30 mouse cellular contexts compared by ENCODE assay signal in genomic region chr2:118293583-118293982, GRCm38 (mm10). TPM values are rescaled to one million over a fixed set of nuclear protein-coding genes. Genes with fewer than 3 reads are reported as not detected.
DNase-seq lines count a peak whose midpoint lies in the region; ATAC-seq and TF ChIP-seq lines count a peak whose summit lies in the region.
"Had no signal": no experiment of that assay in that cellular context is flagged by ENCODE, and none has a peak within 500 bp of the region (broad histone marks: within the 10 kb centered on the region; RNA-seq: fewer than 3 reads in every experiment).

No protein-coding gene starts in this region.

- ATAC-seq in forebrain, embryonic 14.5 days, result no peak
- ATAC-seq in forebrain, postnatal 0 days, result no peak; the same call in 1 of the 2 replicates
- ATAC-seq in hindbrain, embryonic 14.5 days (ENCODE audit: low FRiP score), result no peak
- ATAC-seq in hindbrain, embryonic 11.5 days (ENCODE audit: low FRiP score), result no peak
- no peak for ATAC-seq in midbrain, embryonic 14.5 days (ENCODE audit: low FRiP score, low TSS enrichment)
- no peak for ATAC-seq in heart, embryonic 12.5 days (ENCODE audit: insufficient number of reproducible peaks, low FRiP score)
- ATAC-seq: activated CD4-positive, CD25-positive, alpha-beta regulatory T cell, adult 4 months; hindbrain, postnatal 0 days; inflammation-experienced regulatory T-cells, adult 6 months; intestine, embryonic 16.5 days had no signal

- H3K27me3 ChIP-seq in forebrain, embryonic 14.5 days (replicated peaks; ENCODE audit: control insufficient read depth, insufficient read depth, low read length), result no peaks in the 10 kb centered on the region
- no peaks in the 10 kb centered on the region for H3K27me3 ChIP-seq in forebrain, postnatal 0 days (ENCODE audit: insufficient read depth, low read length)
- no peaks in the 10 kb centered on the region for H3K27me3 ChIP-seq in hindbrain, embryonic 14.5 days (ENCODE audit: control insufficient read depth, insufficient read depth, low read length)
- H3K27me3 ChIP-seq in hindbrain, embryonic 11.5 days (ENCODE audit: control insufficient read depth, insufficient read depth, low read length), result no peaks in the 10 kb centered on the region
- no peaks in the 10 kb centered on the region for H3K27me3 ChIP-seq in midbrain, embryonic 14.5 days (ENCODE audit: control insufficient read depth, insufficient read depth, low read length)
- H3K27me3 ChIP-seq in midbrain, embryonic 10.5 days (ENCODE audit: low read depth, poor library complexity, severe bottlenecking), result no peaks in the 10 kb centered on the region
- H3K27me3 ChIP-seq in heart, embryonic 12.5 days (replicated peaks), result 0 out of 2 replicates have a peak, but pooled peaks cover 3% of the 10 kb centered on the region
- H3K27me3 ChIP-seq: embryonic facial prominence, embryonic 12.5 days; embryonic facial prominence, embryonic 15.5 days; forebrain, embryonic 12.5 days; heart, embryonic 15.5 days had no signal

- DNase-seq in forebrain, embryonic 14.5 days (ENCODE audit: low spot score), result peak; percentile 37
- no peak for DNase-seq in forebrain, postnatal 0 days
- DNase-seq in hindbrain, embryonic 14.5 days (ENCODE audit: low spot score), result no peak
- DNase-seq in hindbrain, embryonic 11.5 days (ENCODE audit: low spot score), result no peak
- peak; percentile 41 for DNase-seq in midbrain, embryonic 14.5 days
- no peak for DNase-seq in midbrain, embryonic 10.5 days (ENCODE audit: low spot score)
- DNase-seq in urinary bladder, adult 18-20 months (ENCODE audit: low spot score in 2 of 2), result no peak
- DNase-seq: adrenal gland, adult 8-10 months; adrenal gland, postnatal 25 days; cerebellum, adult 18-20 months; cerebellum, adult 9-10 months; cerebellum, postnatal 25 days; gastrocnemius, adult 2 months; gastrocnemius, postnatal 14 days; heart, adult 11 months; heart, postnatal 10 days; heart, postnatal 36 days had no signal

- H3K9ac ChIP-seq in forebrain, embryonic 14.5 days (ENCODE audit: low read length), result no peak overlapping the region
- H3K9ac ChIP-seq in forebrain, postnatal 0 days, result no peak overlapping the region
- no peak overlapping the region for H3K9ac ChIP-seq in hindbrain, embryonic 14.5 days
- no peak overlapping the region for H3K9ac ChIP-seq in hindbrain, embryonic 11.5 days (ENCODE audit: low read depth, low read length)
- no peak overlapping the region for H3K9ac ChIP-seq in midbrain, embryonic 14.5 days (replicated peaks; ENCODE audit: low read length)
- H3K9ac ChIP-seq in heart, embryonic 12.5 days, result no peak overlapping the region
- H3K9ac ChIP-seq: embryonic facial prominence, embryonic 12.5 days; embryonic facial prominence, embryonic 15.5 days; forebrain, embryonic 12.5 days; heart, embryonic 15.5 days had no signal

- 0 out of 2 replicates have a peak, but pooled peaks cover 2% of the 10 kb centered on the region for H3K9me3 ChIP-seq in forebrain, embryonic 14.5 days (replicated peaks; ENCODE audit: control insufficient read depth, low read length)
- H3K9me3 ChIP-seq in forebrain, postnatal 0 days (ENCODE audit: low read length), result no peaks in the 10 kb centered on the region
- H3K9me3 ChIP-seq in hindbrain, embryonic 14.5 days (ENCODE audit: control insufficient read depth, low read length), result 0 out of 2 replicates have a peak, but pooled peaks cover 3% of the 10 kb centered on the region
- H3K9me3 ChIP-seq in hindbrain, embryonic 11.5 days (ENCODE audit: control insufficient read depth, low read length), result no peaks in the 10 kb centered on the region
- no peaks in the 10 kb centered on the region for H3K9me3 ChIP-seq in midbrain, embryonic 14.5 days (ENCODE audit: control insufficient read depth, low read length)
- H3K9me3 ChIP-seq in midbrain, embryonic 10.5 days (replicated peaks), result no peaks in the 10 kb centered on the region
- 0 out of 2 replicates have a peak, but pooled peaks cover 5% of the 10 kb centered on the region for H3K9me3 ChIP-seq in heart, embryonic 12.5 days (replicated peaks)
- H3K9me3 ChIP-seq: embryonic facial prominence, embryonic 12.5 days; embryonic facial prominence, embryonic 15.5 days; forebrain, embryonic 12.5 days; heart, embryonic 15.5 days; hindbrain, embryonic 10.5 days had no signal

- H3K4me3 ChIP-seq in forebrain, embryonic 14.5 days (ENCODE audit: low read depth, low read length), result no peak overlapping the region
- no peak overlapping the region for H3K4me3 ChIP-seq in forebrain, postnatal 0 days (ENCODE audit: low read depth, low read length)
- H3K4me3 ChIP-seq in hindbrain, embryonic 14.5 days (replicated peaks; ENCODE audit: low read length), result no peak overlapping the region
- no peak overlapping the region for H3K4me3 ChIP-seq in hindbrain, embryonic 11.5 days (ENCODE audit: low read depth, low read length)
- no peak overlapping the region for H3K4me3 ChIP-seq in midbrain, embryonic 14.5 days (replicated peaks; ENCODE audit: low read depth, low read length)
- H3K4me3 ChIP-seq in midbrain, embryonic 10.5 days, result no peak overlapping the region
- no peak overlapping the region for H3K4me3 ChIP-seq in heart, embryonic 12.5 days
- H3K4me3 ChIP-seq: embryonic facial prominence, embryonic 12.5 days; embryonic facial prominence, embryonic 15.5 days; forebrain, embryonic 12.5 days; gastrocnemius, adult 2 months; heart, embryonic 15.5 days; hindbrain, embryonic 10.5 days had no signal

- H3K27ac ChIP-seq in forebrain, embryonic 14.5 days (ENCODE audit: low read depth, low read length), result no peak overlapping the region
- no peak overlapping the region for H3K27ac ChIP-seq in forebrain, postnatal 0 days (ENCODE audit: low read depth, low read length)
- peak overlapping the region; percentile 14; the same call in 1 of the 2 replicates for H3K27ac ChIP-seq in hindbrain, embryonic 14.5 days
- H3K27ac ChIP-seq in hindbrain, embryonic 11.5 days (ENCODE audit: low read depth, low read length), result no peak overlapping the region
- H3K27ac ChIP-seq in midbrain, embryonic 14.5 days (replicated peaks; ENCODE audit: low read depth, low read length), result peak overlapping the region; percentile 21
- H3K27ac ChIP-seq in midbrain, embryonic 10.5 days (replicated peaks), result no peak overlapping the region
- H3K27ac ChIP-seq in heart, embryonic 12.5 days (ENCODE audit: poor library complexity, severe bottlenecking), result no peak overlapping the region
- H3K27ac ChIP-seq: embryonic facial prominence, embryonic 12.5 days; embryonic facial prominence, embryonic 15.5 days; gastrocnemius, adult 2 months; heart, embryonic 15.5 days; hindbrain, embryonic 10.5 days; hindbrain, postnatal 0 days had no signal

- WGBS in forebrain, embryonic 14.5 days, result 36% methylated on average over 5 of the region's 5 CpGs
- 33% methylated on average over 5 of the region's 5 CpGs for WGBS in forebrain, postnatal 0 days
- 59% methylated on average over 5 of the region's 5 CpGs for WGBS in hindbrain, embryonic 14.5 days
- 89% methylated on average over 5 of the region's 5 CpGs for WGBS in hindbrain, embryonic 11.5 days
- WGBS in midbrain, embryonic 14.5 days, result 57% methylated on average over 5 of the region's 5 CpGs
- 83% methylated on average over 5 of the region's 5 CpGs for WGBS in midbrain, embryonic 10.5 days
- WGBS in heart, embryonic 12.5 days, result 80% methylated on average over 5 of the region's 5 CpGs

- H3K4me2 ChIP-seq in forebrain, embryonic 14.5 days (ENCODE audit: low read length), result no peak overlapping the region
- no peak overlapping the region for H3K4me2 ChIP-seq in forebrain, postnatal 0 days (ENCODE audit: low read depth)
- H3K4me2 ChIP-seq in hindbrain, embryonic 14.5 days (replicated peaks), result no peak overlapping the region
- no peak overlapping the region for H3K4me2 ChIP-seq in hindbrain, embryonic 11.5 days (replicated peaks; ENCODE audit: low read depth, low read length)
- no peak overlapping the region for H3K4me2 ChIP-seq in midbrain, embryonic 14.5 days (ENCODE audit: low read length)
- no peak overlapping the region for H3K4me2 ChIP-seq in heart, embryonic 12.5 days
- H3K4me2 ChIP-seq: embryonic facial prominence, embryonic 12.5 days; embryonic facial prominence, embryonic 15.5 days; forebrain, embryonic 12.5 days; heart, embryonic 11.5 days; heart, embryonic 15.5 days had no signal

- H3K36me3 ChIP-seq in forebrain, embryonic 14.5 days (ENCODE audit: control insufficient read depth, insufficient read depth, low read length), result no peaks in the 10 kb centered on the region
- H3K36me3 ChIP-seq in forebrain, postnatal 0 days (ENCODE audit: insufficient read depth), result no peaks in the 10 kb centered on the region
- H3K36me3 ChIP-seq in hindbrain, embryonic 14.5 days (replicated peaks; ENCODE audit: control insufficient read depth, insufficient read depth), result no peaks in the 10 kb centered on the region
- H3K36me3 ChIP-seq in hindbrain, embryonic 11.5 days (ENCODE audit: control insufficient read depth, insufficient read depth, low read length), result no peaks in the 10 kb centered on the region
- H3K36me3 ChIP-seq in midbrain, embryonic 14.5 days (ENCODE audit: control insufficient read depth, insufficient read depth, low read length), result no peaks in the 10 kb centered on the region
- H3K36me3 ChIP-seq in midbrain, embryonic 10.5 days, result no peaks in the 10 kb centered on the region
- no peaks in the 10 kb centered on the region for H3K36me3 ChIP-seq in heart, embryonic 12.5 days
- H3K36me3 ChIP-seq: embryonic facial prominence, embryonic 12.5 days; embryonic facial prominence, embryonic 15.5 days; forebrain, embryonic 12.5 days; heart, embryonic 15.5 days; hindbrain, embryonic 10.5 days had no signal

- no peaks in the 10 kb centered on the region for H3K4me1 ChIP-seq in forebrain, embryonic 14.5 days (ENCODE audit: control insufficient read depth, insufficient read depth, low read length)
- H3K4me1 ChIP-seq in forebrain, postnatal 0 days (ENCODE audit: insufficient read depth), result no peaks in the 10 kb centered on the region
- H3K4me1 ChIP-seq in hindbrain, embryonic 14.5 days (replicated peaks; ENCODE audit: control insufficient read depth, insufficient read depth, low read length), result peaks cover 3% of the 10 kb centered on the region; the same call in 1 of the 2 replicates
- no peaks in the 10 kb centered on the region for H3K4me1 ChIP-seq in hindbrain, embryonic 11.5 days (replicated peaks; ENCODE audit: control insufficient read depth, insufficient read depth, low read length)
- H3K4me1 ChIP-seq in midbrain, embryonic 14.5 days (ENCODE audit: control insufficient read depth, insufficient read depth, low read length), result peaks cover 4% of the 10 kb centered on the region; the same call in 1 of the 2 replicates
- no peaks in the 10 kb centered on the region for H3K4me1 ChIP-seq in midbrain, embryonic 10.5 days
- H3K4me1 ChIP-seq in heart, embryonic 12.5 days (replicated peaks), result no peaks in the 10 kb centered on the region
- H3K4me1 ChIP-seq: embryonic facial prominence, embryonic 12.5 days; forebrain, embryonic 12.5 days; heart, embryonic 15.5 days; hindbrain, embryonic 10.5 days had no signal

- TF ChIP-seq CTCF in forebrain, postnatal 0 days (IDR thresholded peaks at IDR 0.05; ENCODE audit: low read depth), result no peak

RNA-seq across cellular contexts. Expression of gene Fsip1, which starts 36.8 kb away (rescaled TPM):
- polyA plus RNA-seq in forebrain, embryonic 14.5 days (2014; fragmentation: Nextera tagmentation; extraction: Ambion mirVana), result 4.2 and 4.3 TPM in 2 replicates
- total RNA-seq in forebrain, postnatal 0 days (2014; rRNA removed), result 2.9 and 3.7 TPM in 2 replicates
- 4.0 and 5.7 TPM in 2 replicates for polyA plus RNA-seq in forebrain, postnatal 0 days (2015; fragmentation: Nextera tagmentation; extraction: Ambion mirVana)
- polyA plus RNA-seq in hindbrain, embryonic 14.5 days (2014; fragmentation: Nextera tagmentation; extraction: Ambion mirVana), result 2.5 TPM in 2 replicates
- polyA plus RNA-seq in hindbrain, embryonic 11.5 days (2014; fragmentation: Nextera tagmentation; extraction: Ambion mirVana), result 3.5 and 4.6 TPM in 2 replicates
- polyA plus RNA-seq in midbrain, embryonic 14.5 days (2014; fragmentation: Nextera tagmentation; extraction: Ambion mirVana), result 3.2 and 3.5 TPM in 2 replicates
- polyA plus RNA-seq in midbrain, embryonic 10.5 days (2016; fragmentation: Nextera tagmentation; extraction: Ambion mirVana), result 2.1 and 3.0 TPM in 2 replicates
- polyA plus RNA-seq in heart, embryonic 12.5 days (2016; fragmentation: Nextera tagmentation; extraction: Ambion mirVana), result 0.23 TPM in 1 of 2 replicates, not detected in the other
- total RNA-seq: gastrocnemius, adult 2 months; gastrocnemius, postnatal 14 days; gastrocnemius, postnatal 4 days; heart, adult 8-10 months; heart, postnatal 10 days; heart, postnatal 36 days had no signal
- polyA plus RNA-seq: activated CD4-positive, CD25-positive, alpha-beta regulatory T cell, adult 4 months; inflammation-experienced regulatory T-cells, adult 6 months had no signal

Comparison
In these comparisons a context has a peak if more than half of its experiments do, and no peak if none do; other contexts are left out.
1. DNase-seq: peak in forebrain, embryonic 14.5 days (single experiment) and midbrain, embryonic 14.5 days (single experiment); none in forebrain, postnatal 0 days (single experiment), hindbrain, embryonic 14.5 days (single experiment), hindbrain, embryonic 11.5 days (single experiment), midbrain, embryonic 10.5 days (single experiment) and urinary bladder, adult 18-20 months (0 of 2).
2. H3K27ac ChIP-seq: peak in hindbrain, embryonic 14.5 days (single experiment) and midbrain, embryonic 14.5 days (single experiment); none in forebrain, embryonic 14.5 days (single experiment), forebrain, postnatal 0 days (single experiment), hindbrain, embryonic 11.5 days (single experiment), midbrain, embryonic 10.5 days (single experiment) and heart, embryonic 12.5 days (single experiment).